Mouse (Mus musculus) intestine, embryonic 16.5 days (tissue): ENCODE data around the gene Tspan11. TPM values are rescaled to one million over a fixed set of nuclear protein-coding genes. Genes with fewer than 3 reads are reported as not detected.

Experiments
- ATAC-seq: fragments of 200-750 bp; cut with Nextera tagmentation; 2 replicates; pipeline ENCODE4 v1.8.0; 2017; ENCODE audit warnings: moderate TSS enrichment, moderate library complexity
- H3K27ac ChIP-seq: fragments of 300-500 bp; sonication (generic); 2 replicates; pipeline ENCODE4 v1.5.1; 2014; ENCODE audit warnings: mild to moderate bottlenecking, low read length
- H3K27me3 ChIP-seq: fragments of 300-500 bp; sonication (generic); replicated peaks from 2 replicates; pipeline ENCODE4 v1.6.1; 2014; ENCODE audit warnings: low read length, control low read depth, mixed read lengths; ENCODE audit not compliant: control insufficient read depth, insufficient read depth
- H3K36me3 ChIP-seq: fragments of 300-500 bp; sonication (generic); 2 replicates; pipeline ENCODE4 v1.6.1; 2014; ENCODE audit warnings: low read length, control low read depth; ENCODE audit not compliant: control insufficient read depth, insufficient read depth
- H3K4me1 ChIP-seq: fragments of 300-500 bp; sonication (generic); 2 replicates; pipeline ENCODE4 v1.6.1; 2014; ENCODE audit warnings: low read length, control low read depth, mixed read lengths; ENCODE audit not compliant: control insufficient read depth, insufficient read depth
- H3K4me2 ChIP-seq: fragments of 300-500 bp; sonication (generic); 2 replicates; pipeline ENCODE4 v1.6.1; 2014; ENCODE audit warnings: low read depth, low read length, control low read depth
- H3K4me3 ChIP-seq: fragments of 300-500 bp; sonication (generic); 2 replicates; pipeline ENCODE4 v1.5.1; 2014; ENCODE audit warnings: mild to moderate bottlenecking, low read length
- H3K9ac ChIP-seq: fragments of 300-500 bp; sonication (generic); 2 replicates; pipeline ENCODE4 v1.6.1; 2014; ENCODE audit warnings: low read depth, low read length
- H3K9me3 ChIP-seq: fragments of 300-500 bp; sonication (generic); 2 replicates; pipeline ENCODE4 v1.6.1; 2016; ENCODE audit warnings: low read length, control low read depth; ENCODE audit not compliant: control insufficient read depth
- WGBS: fragments of 180-500 bp; shearing (Covaris S2); extraction: QIAGEN DNeasy Blood & Tissue Kit; methylation state at CpG from one replicate; pipeline ENCODE4 v1.1.7; 2014; 5-methylcytosine and 5-hydroxymethylcytosine counted together
- polyA plus RNA-seq: library from polyadenylated mRNA; unstranded; fragments of >200 nt; fragmentation: Nextera tagmentation; extraction: Ambion mirVana; gene quantifications from 2 replicates; pipeline ENCODE4 v1.2.1, GENCODE M21; 2015

The Tspan11 gene
- polyA plus RNA-seq, 1 experiment from 2014 or later = 2.5 TPM

DNA sequence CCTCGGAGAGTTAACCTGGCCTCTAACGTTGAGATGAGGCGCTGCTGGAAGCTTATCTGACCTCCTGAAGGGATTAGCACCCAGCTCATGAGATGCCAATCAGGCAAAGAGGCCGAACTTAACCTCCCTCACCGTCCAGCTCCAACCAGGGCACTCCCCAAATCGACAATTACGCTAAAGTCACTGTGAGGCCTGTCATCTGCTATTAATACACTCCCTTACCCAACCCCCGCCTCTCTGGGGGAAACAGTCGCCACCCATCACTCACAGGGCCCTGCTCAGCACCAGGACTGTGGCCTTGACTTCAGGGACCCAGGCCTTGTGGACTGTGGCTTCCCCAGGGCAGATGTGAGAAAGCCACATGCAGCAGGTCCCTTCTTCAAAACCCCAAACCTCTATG, 99.0 kb downstream of the Tspan11 start:
- Histone ChIP-seq H3K27ac (peak overlapping the region; percentile 24; the same call in 1 of the 2 replicates), H3K4me2 (no peak overlapping the region), H3K36me3 (no peaks in the 10 kb centered on the region), H3K27me3 (no peaks in the 10 kb centered on the region), H3K9me3 (no peaks in the 10 kb centered on the region), H3K4me3 (no peak overlapping the region), H3K4me1 (peaks cover 26% of the 10 kb centered on the region), H3K9ac (no peak overlapping the region)
- WGBS = 54% methylated on average over 9 of the region's 9 CpGs
- ATAC-seq = no peak

DNA sequence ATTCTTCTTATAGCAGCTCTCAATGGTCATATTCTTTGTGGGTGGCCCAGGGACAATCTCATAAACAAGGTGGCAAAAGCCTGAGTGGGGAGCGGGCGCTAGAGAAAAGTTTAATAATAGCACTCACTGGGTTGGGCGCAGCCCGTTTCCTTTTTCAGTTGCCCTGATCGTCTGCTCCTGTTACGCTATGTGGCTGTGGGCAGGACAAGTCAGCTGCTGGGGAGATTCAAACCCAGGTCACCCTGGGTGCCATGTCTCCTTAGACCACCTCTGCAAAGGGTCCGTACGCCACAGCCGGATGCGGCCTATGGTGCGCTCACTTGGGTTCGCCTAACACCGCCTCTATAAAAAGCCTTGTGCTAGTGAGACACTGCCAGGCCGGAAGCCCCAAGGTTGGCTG, 100.0 kb downstream of the Tspan11 start:
- H3K36me3 ChIP-seq = no peaks in the 10 kb centered on the region
- H3K27me3 ChIP-seq = no peaks in the 10 kb centered on the region
- H3K9ac ChIP-seq = no peak overlapping the region
- no peaks in the 10 kb centered on the region for H3K9me3 ChIP-seq
- no peak for ATAC-seq
- H3K27ac ChIP-seq = 0 out of 2 replicates have a peak overlapping the region, but pooled peaks have one; percentile 6
- peaks cover 24% of the 10 kb centered on the region for H3K4me1 ChIP-seq
- no peak overlapping the region for H3K4me3 ChIP-seq
- no peak overlapping the region for H3K4me2 ChIP-seq
- WGBS = 88% methylated on average over 14 of the region's 14 CpGs

GRCm38 (mm10) chr6:127988944-127989494, 101.6 kb downstream of the Tspan11 start:
- H3K4me2 ChIP-seq = no peak overlapping the region
- H3K27me3 ChIP-seq = no peaks in the 10 kb centered on the region
- no peak overlapping the region for H3K4me3 ChIP-seq
- no peak for ATAC-seq
- H3K27ac ChIP-seq = peak overlapping the region; percentile 70
- H3K4me1 ChIP-seq = peaks cover 24% of the 10 kb centered on the region
- peak overlapping the region; percentile 23; the same call in 1 of the 2 replicates for H3K9ac ChIP-seq
- H3K9me3 ChIP-seq = no peaks in the 10 kb centered on the region
- 80% methylated on average over 12 of the region's 12 CpGs for WGBS
- no peaks in the 10 kb centered on the region for H3K36me3 ChIP-seq

GRCm38 (mm10) chr6:127989624-127990212, 102.3 kb downstream of the Tspan11 start:
- no peaks in the 10 kb centered on the region for H3K27me3 ChIP-seq
- peak overlapping the region; percentile 70 for H3K27ac ChIP-seq
- peaks cover 24% of the 10 kb centered on the region for H3K4me1 ChIP-seq
- H3K36me3 ChIP-seq = no peaks in the 10 kb centered on the region
- H3K4me2 ChIP-seq = no peak overlapping the region
- H3K9me3 ChIP-seq = no peaks in the 10 kb centered on the region
- ATAC-seq = peak; percentile 87
- WGBS = 54% methylated on average over 11 of the region's 11 CpGs
- no peak overlapping the region for H3K4me3 ChIP-seq
- H3K9ac ChIP-seq = no peak overlapping the region

- Histone ChIP-seq H3K27ac (no peak overlapping the region), H3K9ac (no peak overlapping the region), H3K4me2 (no peak overlapping the region), H3K4me3 (no peak overlapping the region), H3K9me3 (no peaks in the 10 kb centered on the region), H3K4me1 (peaks cover 19% of the 10 kb centered on the region), H3K27me3 (no peaks in the 10 kb centered on the region), H3K36me3 (no peaks in the 10 kb centered on the region)
- WGBS = 66% methylated on average over 11 of the region's 11 CpGs
- ATAC-seq = no peak
These were observed 104.3 kb downstream of the Tspan11 start for GRCm38 (mm10) chr6:127991509-127992176.

DNA sequence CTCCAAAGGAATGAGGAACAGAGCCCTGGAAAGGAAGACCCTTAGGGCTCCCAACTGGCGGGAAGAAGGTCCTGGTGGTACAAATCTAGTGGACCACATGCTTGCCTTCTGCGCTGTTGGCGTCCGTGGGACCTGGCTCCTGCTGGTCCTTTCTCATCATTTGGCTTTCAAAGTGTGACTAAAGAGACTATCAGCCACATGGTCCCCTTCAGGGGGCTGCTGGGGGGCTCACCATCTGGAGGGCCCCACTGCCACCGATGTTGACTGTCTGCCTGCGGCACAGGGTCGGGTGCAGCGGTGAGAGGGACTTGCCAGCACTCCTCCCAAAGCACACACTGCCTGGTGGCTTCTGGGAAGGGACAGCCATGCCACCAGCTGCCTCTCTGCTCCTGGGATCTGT, 105.6 kb downstream of the Tspan11 start:
- H3K27me3 ChIP-seq = no peaks in the 10 kb centered on the region
- no peak overlapping the region for H3K4me2 ChIP-seq
- 85% methylated on average over 8 of the region's 8 CpGs for WGBS
- no peak overlapping the region for H3K9ac ChIP-seq
- peaks cover 19% of the 10 kb centered on the region for H3K4me1 ChIP-seq
- no peak overlapping the region for H3K27ac ChIP-seq
- no peaks in the 10 kb centered on the region for H3K9me3 ChIP-seq
- H3K4me3 ChIP-seq = no peak overlapping the region
- H3K36me3 ChIP-seq = no peaks in the 10 kb centered on the region
- no peak for ATAC-seq

GRCm38 (mm10) chr6:127996928-127997327, 109.5 kb downstream of the Tspan11 start:
- 82% methylated on average over 4 of the region's 5 CpGs for WGBS
- no peak overlapping the region for H3K4me2 ChIP-seq
- no peaks in the 10 kb centered on the region for H3K27me3 ChIP-seq
- no peak overlapping the region for H3K4me3 ChIP-seq
- H3K4me1 ChIP-seq = 0 out of 2 replicates have a peak, but pooled peaks cover 3% of the 10 kb centered on the region
- H3K9me3 ChIP-seq = no peaks in the 10 kb centered on the region
- H3K27ac ChIP-seq = no peak overlapping the region
- ATAC-seq = no peak
- no peak overlapping the region for H3K9ac ChIP-seq
- no peaks in the 10 kb centered on the region for H3K36me3 ChIP-seq

GRCm38 (mm10) chr6:127999118-127999517, 111.7 kb downstream of the Tspan11 start:
- Histone ChIP-seq H3K9ac (no peak overlapping the region), H3K4me2 (no peak overlapping the region), H3K27ac (no peak overlapping the region), H3K36me3 (no peaks in the 10 kb centered on the region), H3K4me3 (no peak overlapping the region), H3K4me1 (peaks cover 16% of the 10 kb centered on the region), H3K27me3 (no peaks in the 10 kb centered on the region), H3K9me3 (no peaks in the 10 kb centered on the region)
- 85% methylated on average over 2 of the region's 2 CpGs for WGBS
- ATAC-seq = no peak

GRCm38 (mm10) chr6:128000777-128001176, 113.4 kb downstream of the Tspan11 start:
- no peak overlapping the region for H3K9ac ChIP-seq
- no peak overlapping the region for H3K4me2 ChIP-seq
- no peaks in the 10 kb centered on the region for H3K27me3 ChIP-seq
- H3K36me3 ChIP-seq = no peaks in the 10 kb centered on the region
- no peak overlapping the region for H3K27ac ChIP-seq
- H3K9me3 ChIP-seq = no peaks in the 10 kb centered on the region
- 78% methylated on average over 3 of the region's 3 CpGs for WGBS
- H3K4me3 ChIP-seq = no peak overlapping the region
- ATAC-seq = no peak
- H3K4me1 ChIP-seq = peaks cover 21% of the 10 kb centered on the region
